22 mouse cellular contexts compared by ENCODE assay signal in the genomic region with DNA sequence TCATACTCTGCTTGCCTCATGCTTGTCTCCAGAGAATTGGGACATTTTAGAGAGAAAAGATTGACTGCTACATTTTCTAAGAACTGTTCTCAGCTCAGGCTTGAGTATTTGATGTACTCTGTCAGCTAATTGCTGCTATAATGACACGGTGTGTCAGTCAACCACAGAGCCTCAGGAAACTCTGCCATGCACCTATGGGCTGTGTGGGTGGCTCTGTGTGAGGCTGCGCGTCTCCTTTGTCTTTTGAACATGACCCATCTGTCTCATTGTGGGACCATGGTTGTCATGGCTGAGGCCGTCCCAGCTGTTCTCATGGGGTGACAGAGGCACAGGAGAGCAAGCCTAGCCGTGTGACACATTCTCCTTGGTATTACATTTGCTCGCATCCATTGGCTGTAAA. TPM values are rescaled to one million over a fixed set of nuclear protein-coding genes. Genes with fewer than 3 reads are reported as not detected.
DNase-seq lines count a peak whose midpoint lies in the region; ATAC-seq and TF ChIP-seq lines count a peak whose summit lies in the region.
"Had no signal": no experiment of that assay in that cellular context is flagged by ENCODE, and none has a peak within 500 bp of the region (broad histone marks: within the 10 kb centered on the region; RNA-seq: fewer than 3 reads in every experiment).

No protein-coding gene starts in this region.

- no peaks in the 10 kb centered on the region for H3K27me3 ChIP-seq in hindbrain, embryonic 12.5 days
- H3K27me3 ChIP-seq in hindbrain, embryonic 10.5 days (ENCODE audit: insufficient read depth, poor library complexity, severe bottlenecking): no peaks in the 10 kb centered on the region
- H3K27me3 ChIP-seq in thymus, adult 2 months (ENCODE audit: control insufficient read depth, insufficient read depth, low read length): no peaks in the 10 kb centered on the region
- H3K27me3 ChIP-seq in forebrain, embryonic 15.5 days: no peaks in the 10 kb centered on the region
- H3K27me3 ChIP-seq: embryonic facial prominence, embryonic 15.5 days; heart, embryonic 13.5 days; limb, embryonic 15.5 days had no signal

- H3K27ac ChIP-seq in hindbrain, embryonic 12.5 days: peak overlapping the region; percentile 12; the same call in 1 of the 2 replicates
- H3K27ac ChIP-seq in hindbrain, embryonic 10.5 days: no peak overlapping the region
- no peak overlapping the region for H3K27ac ChIP-seq in thymus, adult 2 months (ENCODE audit: control insufficient read depth, insufficient read depth, low read length)
- H3K27ac ChIP-seq in forebrain, embryonic 15.5 days (replicated peaks): peak overlapping the region; percentile 52; the same call in 1 of the 2 replicates
- H3K27ac ChIP-seq: embryonic facial prominence, embryonic 15.5 days; heart, embryonic 13.5 days; limb, embryonic 15.5 days; stomach, postnatal 0 days had no signal

- TF ChIP-seq POLR2A in thymus, adult 2 months (IDR thresholded peaks at IDR 0.05; ENCODE audit: control insufficient read depth, extremely low read depth, insufficient read depth, low read length, poor library complexity): no peak

- no peak overlapping the region for H3K4me2 ChIP-seq in hindbrain, embryonic 12.5 days (replicated peaks)
- no peak overlapping the region for H3K4me2 ChIP-seq in forebrain, embryonic 15.5 days (replicated peaks)
- H3K4me2 ChIP-seq: embryonic facial prominence, embryonic 15.5 days; heart, embryonic 13.5 days; limb, embryonic 15.5 days had no signal

- WGBS in hindbrain, embryonic 12.5 days: 77% methylated on average over 6 of the region's 6 CpGs
- WGBS in hindbrain, embryonic 10.5 days: 88% methylated on average over 6 of the region's 6 CpGs
- WGBS in thymus, adult 2 months: 95% methylated on average over 6 of the region's 6 CpGs
- 85% methylated on average over 6 of the region's 6 CpGs for whole genome bisulfite sequencing in forebrain, embryonic 15.5 days

- H3K9ac ChIP-seq in hindbrain, embryonic 12.5 days: no peak overlapping the region
- no peak overlapping the region for H3K9ac ChIP-seq in forebrain, embryonic 15.5 days (replicated peaks)
- H3K9ac ChIP-seq: embryonic facial prominence, embryonic 15.5 days; heart, embryonic 13.5 days; limb, embryonic 15.5 days had no signal

- no peak; the same call in 1 of the 2 replicates for ATAC-seq in hindbrain, embryonic 12.5 days (ENCODE audit: low FRiP score)
- ATAC-seq in forebrain, embryonic 15.5 days (replicated peaks): 0 out of 2 replicates have a peak, but pooled peaks have one; percentile 32
- ATAC-seq: inflammation-experienced regulatory T-cells, adult 6 months; lung, postnatal 0 days had no signal

- H3K4me3 ChIP-seq in hindbrain, embryonic 12.5 days: no peak overlapping the region
- no peak overlapping the region for H3K4me3 ChIP-seq in hindbrain, embryonic 10.5 days
- H3K4me3 ChIP-seq in thymus, adult 2 months (ENCODE audit: control insufficient read depth, insufficient read depth, low read length): no peak overlapping the region
- no peak overlapping the region for H3K4me3 ChIP-seq in forebrain, embryonic 15.5 days
- H3K4me3 ChIP-seq: embryonic facial prominence, embryonic 15.5 days; heart, embryonic 13.5 days; limb, embryonic 15.5 days had no signal

- DNase-seq in hindbrain, embryonic 10.5 days (ENCODE audit: low spot score): no peak
- peak; percentile 8 for DNase-seq in thymus, adult 2 months
- no peak for DNase-seq in thymus, adult 18-20 months
- peak; percentile 6 to 12 for DNase-seq in thymus, postnatal 36 days
- no peak for DNase-seq in gastrocnemius, adult 18-20 months (ENCODE audit: low spot score)
- no peak for DNase-seq in gastrocnemius, postnatal 14 days
- DNase-seq: adrenal gland, postnatal 36 days; cerebellum, adult 2 months; cerebellum, postnatal 36 days; heart, adult 11 months; kidney, adult 2 months; kidney, postnatal 10 days; layer of hippocampus, postnatal 36 days; right cerebral cortex, adult 18-20 months had no signal

- intact Hi-C loops in gastrocnemius, postnatal 14 days (cut with DNase I; ENCODE audit: low total_unique reads): loop anchor here (10.0 kb wide), 1 partner anchor 1205 kb away; no protein-coding TSS in a partner anchor

- H3K4me1 ChIP-seq in hindbrain, embryonic 12.5 days: no peaks in the 10 kb centered on the region
- H3K4me1 ChIP-seq in hindbrain, embryonic 10.5 days (replicated peaks): no peaks in the 10 kb centered on the region
- H3K4me1 ChIP-seq in thymus, adult 2 months (replicated peaks; ENCODE audit: control insufficient read depth, insufficient read depth, low read length): no peaks in the 10 kb centered on the region
- no peaks in the 10 kb centered on the region for H3K4me1 ChIP-seq in forebrain, embryonic 15.5 days
- H3K4me1 ChIP-seq: embryonic facial prominence, embryonic 15.5 days; heart, embryonic 13.5 days; limb, embryonic 15.5 days had no signal

- TF ChIP-seq CTCF in thymus, adult 2 months (IDR thresholded peaks at IDR 0.05; ENCODE audit: borderline replicate concordance, control insufficient read depth, extremely low read depth, insufficient read depth, low read length, poor library complexity): no peak

- H3K9me3 ChIP-seq in hindbrain, embryonic 12.5 days (replicated peaks): no peaks in the 10 kb centered on the region
- no peaks in the 10 kb centered on the region for H3K9me3 ChIP-seq in hindbrain, embryonic 10.5 days
- H3K9me3 ChIP-seq in forebrain, embryonic 15.5 days: no peaks in the 10 kb centered on the region
- H3K9me3 ChIP-seq: embryonic facial prominence, embryonic 15.5 days; heart, embryonic 13.5 days; limb, embryonic 15.5 days had no signal

- peaks cover 43% of the 10 kb centered on the region for H3K36me3 ChIP-seq in hindbrain, embryonic 12.5 days
- peaks cover 89% of the 10 kb centered on the region for H3K36me3 ChIP-seq in hindbrain, embryonic 10.5 days
- H3K36me3 ChIP-seq in thymus, adult 2 months (ENCODE audit: control insufficient read depth, insufficient read depth, low read length): peaks cover 35% of the 10 kb centered on the region
- H3K36me3 ChIP-seq in forebrain, embryonic 15.5 days: peaks cover 33% of the 10 kb centered on the region

RNA-seq across cellular contexts. Expression of a gene that starts 17.1 kb away (rescaled TPM):
- 27.9 and 28.4 TPM in 2 replicates for polyA plus RNA-seq in hindbrain, embryonic 12.5 days (2016; fragmentation: Nextera tagmentation; extraction: Ambion mirVana)
- 22.5 and 22.6 TPM in 2 replicates for polyA plus RNA-seq in hindbrain, embryonic 10.5 days (2016; fragmentation: Nextera tagmentation; extraction: Ambion mirVana)
- polyA plus RNA-seq in thymus, adult 2 months (2012; rRNA removed): 20.9 and 26.6 TPM in 2 replicates
- 19.0 and 19.7 TPM in 2 replicates for polyA plus RNA-seq in forebrain, embryonic 15.5 days (2015; fragmentation: Nextera tagmentation; extraction: Ambion mirVana)
- total RNA-seq in gastrocnemius, adult 18-20 months (2021): 10 to 100 TPM; 10.3 to 12.8 TPM
- 10 to 100 TPM; 10.9 to 11.6 TPM for total RNA-seq in gastrocnemius, postnatal 14 days (2021)

Comparison
In these comparisons a context has a peak if more than half of its experiments do, and no peak if none do; other contexts are left out.
1. H3K27ac ChIP-seq: peak in hindbrain, embryonic 12.5 days (single experiment) and forebrain, embryonic 15.5 days (single experiment); none in hindbrain, embryonic 10.5 days (single experiment) and thymus, adult 2 months (single experiment).
2. DNase-seq: peak in thymus, adult 2 months (single experiment) and thymus, postnatal 36 days (2 of 2); none in hindbrain, embryonic 10.5 days (single experiment), thymus, adult 18-20 months (0 of 2), gastrocnemius, adult 18-20 months (single experiment) and gastrocnemius, postnatal 14 days (single experiment).